Mouse (Mus musculus) olfactory bulb, adult 2 months (tissue): ENCODE results near the gene Tmc4.

Source experiments
- CTCF ChIP-seq: fragments of 200-500 bp; IDR thresholded peaks from 2 replicates; pipeline ENCODE4 v1.5.1; 2012; ENCODE audit warnings: low read depth, mild to moderate bottlenecking, low read length, moderate library complexity; ENCODE audit not compliant: insufficient read depth
- POLR2A ChIP-seq: fragments of 200-500 bp; IDR thresholded peaks from 2 replicates; pipeline ENCODE4 v1.6.1; 2012; ENCODE audit warnings: mild to moderate bottlenecking, low read depth, low read length, moderate library complexity; ENCODE audit not compliant: insufficient read depth

GRCm38 (mm10) chr7:3675228-3675548 lies 2.2 kb downstream of the Tmc4 start:
- TF ChIP-seq CTCF: no peak
- no peak for TF ChIP-seq POLR2A
